In genomic region chr1:36258631-36259030, GRCm38 (mm10) we compare ENCODE assay signal across 23 mouse cellular contexts.
"Had no signal": no experiment of that assay in that cellular context is flagged by ENCODE, and none has a peak within 500 bp of the region (broad histone marks: within the 10 kb centered on the region; RNA-seq: fewer than 3 reads in every experiment).

No protein-coding gene starts in this region.

- H3K9ac ChIP-seq: heart, embryonic 12.5 days; hindbrain, embryonic 12.5 days; hindbrain, embryonic 14.5 days; intestine, embryonic 15.5 days; limb, embryonic 13.5 days; limb, embryonic 15.5 days; liver, embryonic 13.5 days had no signal

- ATAC-seq: hindbrain, embryonic 16.5 days; inflammation-experienced regulatory T-cells, adult 6 months; intestine, embryonic 15.5 days; intestine, postnatal 0 days had no signal

- H3K36me3 ChIP-seq: heart, embryonic 12.5 days; hindbrain, embryonic 10.5 days; hindbrain, embryonic 12.5 days; intestine, embryonic 15.5 days; limb, embryonic 13.5 days; limb, embryonic 15.5 days; liver, embryonic 13.5 days had no signal

- H3K4me1 ChIP-seq: hindbrain, embryonic 12.5 days had no signal

- H3K4me3 ChIP-seq: heart, embryonic 10.5 days; heart, embryonic 12.5 days; hindbrain, embryonic 10.5 days; hindbrain, embryonic 12.5 days; intestine, embryonic 15.5 days; layer of hippocampus, adult 2 months; limb, embryonic 13.5 days; limb, embryonic 15.5 days; liver, embryonic 13.5 days had no signal

- H3K4me2 ChIP-seq: heart, embryonic 12.5 days; hindbrain, embryonic 12.5 days; hindbrain, embryonic 14.5 days; intestine, embryonic 15.5 days; limb, embryonic 13.5 days; limb, embryonic 15.5 days; liver, embryonic 13.5 days had no signal

- H3K27ac ChIP-seq: heart, embryonic 10.5 days; hindbrain, embryonic 10.5 days; hindbrain, embryonic 12.5 days; hindbrain, embryonic 14.5 days; intestine, embryonic 15.5 days; layer of hippocampus, adult 2 months; limb, embryonic 13.5 days; limb, embryonic 15.5 days; liver, embryonic 13.5 days had no signal

- DNase-seq: gastrocnemius, postnatal 25 days; heart, adult 18-20 months; heart, postnatal 10 days; heart, postnatal 4 days; kidney, adult 18-20 months; kidney, adult 8-10 months; kidney, postnatal 10 days; kidney, postnatal 25 days; kidney, postnatal 4 days; left cerebral cortex, postnatal 4 days; liver, embryonic 13.5 days had no signal

- H3K9me3 ChIP-seq: intestine, embryonic 15.5 days; limb, embryonic 15.5 days had no signal

- H3K27me3 ChIP-seq: intestine, embryonic 15.5 days had no signal
